Mouse (Mus musculus) spleen, adult 12 weeks (tissue): ENCODE results near the gene Rhbdd3.
A peak's percentile ranks its signal among the peaks of the same experiment; 100 is the strongest.
"Not testable (repeated sequence)": the region's sequence is repeated elsewhere in the genome, so short reads cannot be mapped to it uniquely, and the experiment has no call there.

Source experiments
- DNase-seq: peaks from one replicate; pipeline ENCODE4 v3.0.0; 2022; ENCODE audit warnings: low spot score

The Rhbdd3 gene

DNA sequence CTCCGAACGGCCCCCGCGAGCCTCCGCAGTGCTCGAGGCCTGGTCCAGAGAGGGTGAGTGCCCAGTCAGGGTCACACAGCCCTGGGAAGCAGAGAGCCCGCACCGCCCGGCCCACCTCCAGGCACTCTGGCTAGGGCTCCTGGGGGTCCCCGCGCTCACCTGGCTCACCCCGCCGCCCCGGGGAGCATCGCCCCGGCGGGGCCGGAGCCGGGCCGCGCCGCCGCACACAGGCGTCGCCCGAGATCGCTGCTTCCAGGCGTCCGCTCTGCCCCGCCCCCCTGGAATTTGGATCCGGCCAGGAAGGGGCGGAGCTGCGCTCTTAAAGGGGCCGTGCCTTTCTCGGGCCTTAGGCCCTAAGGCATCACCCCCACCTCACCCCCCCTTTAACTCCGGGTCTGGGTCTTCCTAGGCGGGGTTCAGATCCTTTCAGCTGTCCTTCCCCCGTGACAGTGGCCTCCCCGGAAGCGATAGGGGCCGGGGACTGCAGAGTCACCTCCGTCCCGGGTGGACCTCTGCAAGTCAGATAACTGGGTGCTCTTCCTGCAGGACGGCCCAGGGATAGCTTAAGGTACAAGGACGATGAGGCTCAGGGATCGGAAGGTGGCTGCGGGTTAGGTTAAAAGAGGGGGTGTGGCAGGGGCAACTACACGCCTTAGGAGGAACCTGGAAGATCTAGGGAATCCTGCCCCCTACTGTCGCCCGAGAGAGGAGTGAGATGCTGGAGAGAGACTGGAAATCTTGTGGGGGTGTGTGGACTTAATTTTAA, 33.5 kb upstream of the Rhbdd3 start, which contains the start of gene Gas2l1:
Gas2l1 (minus strand) TSS at position 272 of the 766 bp plus-strand sequence.
- DNase-seq, result peak; percentile 75

GRCm38 (mm10) chr11:5067063-5067462, 31.7 kb upstream of the Rhbdd3 start:
- no peak for DNase-seq

GRCm38 (mm10) chr11:5068126-5068971, 30.4 kb upstream of the Rhbdd3 start:
- DNase-seq, result no peak

- no peak for DNase-seq
Observed at GRCm38 (mm10) chr11:5074882-5075281, 23.8 kb upstream of the Rhbdd3 start.

DNA sequence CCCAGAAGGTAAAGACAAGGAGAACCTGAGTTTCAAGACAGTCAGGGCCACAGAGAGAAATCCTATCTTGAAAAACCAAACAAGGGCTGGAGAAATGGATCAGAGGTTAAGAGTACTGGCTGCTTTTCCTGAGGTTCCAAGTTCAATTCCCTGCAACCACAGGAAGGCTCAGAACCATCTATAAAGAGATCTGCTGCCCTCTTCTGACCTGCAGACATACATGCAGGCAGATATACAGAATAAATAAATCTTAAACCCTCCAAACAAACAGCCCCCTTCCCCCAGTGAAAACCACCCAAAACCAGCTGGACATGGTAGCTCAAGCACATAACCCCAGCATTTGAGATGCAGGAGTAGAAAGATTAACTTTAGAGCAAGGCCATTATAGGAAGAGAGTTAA, 23.0 kb upstream of the Rhbdd3 start:
- DNase-seq, result no peak

DNA sequence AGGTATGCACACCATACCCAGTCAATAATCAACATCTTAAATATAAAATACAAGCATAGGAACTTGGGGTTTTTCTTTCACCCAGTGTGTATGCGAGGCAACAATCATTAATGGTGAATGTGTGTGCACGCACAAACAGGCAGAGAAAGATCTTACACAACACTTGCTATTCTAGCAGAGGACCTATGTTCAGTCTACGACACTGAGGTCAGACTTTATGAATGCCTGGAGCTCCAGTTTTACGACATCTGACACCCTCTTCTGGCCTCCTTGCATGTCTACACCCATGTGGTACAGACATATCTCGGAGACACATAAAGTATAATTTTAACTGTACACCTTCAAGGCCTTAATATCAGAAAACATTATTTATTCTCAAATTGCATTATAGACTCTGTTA, 21.9 kb upstream of the Rhbdd3 start:
- DNase-seq, result not testable (repeated sequence)

DNA sequence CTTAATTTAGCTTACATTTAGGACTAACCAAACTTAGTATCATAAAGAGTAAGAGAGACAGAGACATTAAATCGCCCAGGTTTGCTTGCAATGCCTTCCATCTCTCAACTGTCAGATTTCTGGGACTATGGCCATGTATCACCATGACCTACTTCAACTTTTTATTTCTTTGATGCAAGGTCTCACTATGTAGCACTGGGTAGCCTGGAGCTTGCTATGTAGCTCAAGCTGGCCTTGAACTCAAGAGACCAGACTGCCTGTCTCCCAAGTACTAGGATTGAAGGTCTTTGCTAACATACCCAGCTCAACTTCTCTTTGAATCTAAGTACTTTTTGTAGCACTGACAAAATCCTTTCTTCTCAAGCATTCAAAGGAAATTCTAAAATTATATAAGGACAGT, 9.6 kb upstream of the Rhbdd3 start:
- DNase-seq, result no peak

- DNase-seq, result no peak
Observed at GRCm38 (mm10) chr11:5091706-5092105, 7.0 kb upstream of the Rhbdd3 start.

GRCm38 (mm10) chr11:5095877-5096276, 2.8 kb upstream of the Rhbdd3 start:
- DNase-seq, result no peak

- DNase-seq, result no peak
Observed at GRCm38 (mm10) chr11:5096480-5097020, 2.2 kb upstream of the Rhbdd3 start.

- DNase-seq, result peak; percentile 47
Observed at GRCm38 (mm10) chr11:5098035-5098735, 541 bp upstream of the Rhbdd3 start.

DNA sequence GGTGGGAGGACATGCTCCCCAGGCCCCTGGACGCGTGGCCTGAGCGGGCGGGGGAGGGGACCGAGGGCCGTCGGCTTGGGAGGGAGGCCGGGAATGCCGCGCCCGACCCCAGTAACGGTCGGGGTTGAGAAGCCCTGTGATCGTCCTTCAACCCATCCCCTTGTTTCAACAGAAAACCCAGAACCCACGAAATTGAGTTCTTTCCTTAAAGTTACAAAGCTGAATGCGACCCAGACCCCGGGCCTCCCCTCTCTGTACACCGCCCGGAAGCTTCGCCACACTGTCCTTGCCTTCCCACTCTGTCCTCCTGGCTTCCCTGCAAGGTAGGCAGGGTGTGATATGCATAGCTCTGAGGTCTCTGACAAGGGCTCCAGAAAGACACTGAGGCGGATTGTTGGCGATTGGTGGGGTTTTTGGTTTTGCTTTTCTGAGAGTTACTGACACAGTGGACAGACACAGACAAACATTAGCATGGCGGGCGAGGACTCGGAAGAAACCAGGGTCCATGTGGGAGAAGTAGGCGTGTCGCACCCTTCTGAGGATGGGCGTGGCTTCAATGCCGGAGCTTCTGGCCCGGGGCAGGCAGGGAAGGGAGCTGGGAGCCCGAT, 954 bp downstream of the Rhbdd3 start:
- peak; percentile 76 for DNase-seq

DNA sequence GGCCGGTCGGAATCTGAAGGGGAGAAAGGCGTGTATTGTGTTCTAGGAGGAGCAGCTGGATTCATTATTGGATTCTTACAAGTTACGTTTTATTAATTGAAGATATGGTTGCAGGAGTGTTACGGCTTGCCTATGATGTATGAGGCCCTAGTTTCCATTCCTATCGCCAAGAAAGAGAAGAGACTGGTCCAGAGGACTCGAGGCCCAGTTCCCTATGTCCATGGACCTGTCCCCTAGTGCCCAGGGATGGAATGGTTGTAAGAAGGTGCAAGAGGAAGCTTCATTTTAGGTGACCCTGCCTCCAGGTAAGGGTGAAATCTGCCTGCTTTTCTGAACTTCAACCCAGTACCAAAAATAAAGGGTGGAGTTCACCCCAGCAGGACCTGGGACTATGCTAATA, 1.6 kb downstream of the Rhbdd3 start:
- no peak for DNase-seq

- no peak for DNase-seq
Observed at GRCm38 (mm10) chr11:5100801-5101200, 2.1 kb downstream of the Rhbdd3 start.

- no peak for DNase-seq
Observed at GRCm38 (mm10) chr11:5101641-5102040, 2.9 kb downstream of the Rhbdd3 start.

DNA sequence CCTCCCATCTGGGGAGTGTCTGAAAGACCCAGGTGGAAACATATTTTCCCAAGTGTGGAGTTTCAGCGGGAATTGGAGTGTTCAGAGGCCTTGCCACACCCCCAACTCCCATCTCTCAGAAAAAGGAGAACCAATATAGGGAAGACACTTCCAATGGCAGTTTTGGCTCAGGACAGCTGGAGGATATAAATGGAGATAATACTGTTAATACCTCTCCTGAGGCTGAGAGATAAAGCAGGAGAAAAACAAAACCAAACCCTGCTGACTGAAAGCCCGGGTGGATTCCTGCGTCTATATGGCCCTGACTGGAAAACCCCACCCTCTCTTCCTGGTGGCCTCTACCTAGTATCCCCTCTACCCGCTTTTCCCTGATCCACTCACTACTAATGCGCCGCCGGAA, 3.7 kb downstream of the Rhbdd3 start:
- no peak for DNase-seq

DNA sequence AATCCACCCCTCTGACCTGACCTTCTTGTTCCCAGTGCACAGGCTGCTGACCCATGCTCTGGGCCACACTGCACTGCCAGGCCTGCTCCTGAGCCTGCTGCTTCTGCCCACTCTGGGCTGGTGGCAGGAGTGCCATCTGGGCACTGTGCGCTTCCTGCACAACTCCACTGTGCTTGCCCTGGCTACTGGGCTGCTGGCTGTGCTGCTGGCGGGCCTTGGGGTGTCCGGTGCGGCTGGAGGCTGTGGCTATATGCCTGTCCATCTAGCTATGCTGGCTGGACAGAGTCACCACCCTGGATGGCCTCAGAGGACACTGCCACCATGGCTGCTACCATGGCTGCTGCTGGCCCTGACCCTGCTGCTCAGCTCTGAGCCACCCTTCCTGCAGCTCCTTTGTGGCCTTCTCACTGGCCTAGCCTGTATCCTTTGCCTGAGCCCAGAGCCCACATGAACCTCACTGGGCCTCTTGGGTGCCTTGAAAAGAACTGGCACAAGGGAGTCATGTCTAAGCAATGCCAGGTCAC, 5.3 kb downstream of the Rhbdd3 start:
- no peak for DNase-seq

DNA sequence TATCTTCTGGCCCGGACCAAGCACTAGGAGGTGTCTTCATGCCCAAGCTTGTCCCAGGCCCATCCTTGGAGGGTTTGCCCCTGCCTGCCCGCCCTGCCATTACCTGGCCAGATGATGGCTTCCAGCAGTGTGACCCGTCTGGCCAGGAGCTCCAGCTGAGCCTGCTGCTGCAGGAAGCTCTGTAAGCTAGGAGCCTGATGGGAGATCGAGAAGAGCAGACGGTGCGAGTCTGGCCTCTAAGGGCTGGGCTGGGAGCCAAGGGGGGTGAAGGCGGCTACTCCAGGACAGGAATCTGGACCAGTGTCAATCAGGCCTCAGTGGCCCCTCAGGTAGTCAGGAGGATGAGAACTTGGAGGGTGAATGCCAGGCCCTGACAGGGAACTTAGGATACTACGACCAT, 10.7 kb downstream of the Rhbdd3 start:
- no peak for DNase-seq

- DNase-seq, result no peak
Observed at GRCm38 (mm10) chr11:5113645-5114044, 14.9 kb downstream of the Rhbdd3 start.

- DNase-seq, result peak; percentile 75
Observed at GRCm38 (mm10) chr11:5114931-5115581, 16.3 kb downstream of the Rhbdd3 start.

GRCm38 (mm10) chr11:5125713-5126112, 27.0 kb downstream of the Rhbdd3 start:
- DNase-seq, result no peak
